Mouse (Mus musculus): ENCODE data around the gene Nop16.

Nop16 gene

DNA sequence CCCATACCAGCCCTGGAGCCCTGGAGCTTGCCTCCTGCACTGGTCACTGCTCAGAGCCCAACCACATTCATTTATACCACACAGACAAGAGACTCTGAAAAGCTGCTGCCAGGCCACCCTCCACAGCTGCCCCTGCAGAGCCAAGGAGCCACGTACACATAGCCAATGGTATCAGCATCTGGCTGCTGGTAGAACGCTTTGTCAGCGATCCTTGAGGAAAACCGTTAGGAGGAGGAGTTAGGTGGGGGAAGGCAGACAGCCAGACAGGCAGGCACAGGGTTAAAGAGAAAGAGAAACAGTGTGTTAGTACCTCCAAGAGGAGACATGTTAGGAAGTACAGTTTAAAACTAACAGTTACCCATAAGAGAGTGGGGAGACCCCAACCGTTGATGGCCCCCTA lies 7.0 kb upstream of the Nop16 start:
- DNase-seq (ENCODE audit: low read depth, low spot score): no peak

DNA sequence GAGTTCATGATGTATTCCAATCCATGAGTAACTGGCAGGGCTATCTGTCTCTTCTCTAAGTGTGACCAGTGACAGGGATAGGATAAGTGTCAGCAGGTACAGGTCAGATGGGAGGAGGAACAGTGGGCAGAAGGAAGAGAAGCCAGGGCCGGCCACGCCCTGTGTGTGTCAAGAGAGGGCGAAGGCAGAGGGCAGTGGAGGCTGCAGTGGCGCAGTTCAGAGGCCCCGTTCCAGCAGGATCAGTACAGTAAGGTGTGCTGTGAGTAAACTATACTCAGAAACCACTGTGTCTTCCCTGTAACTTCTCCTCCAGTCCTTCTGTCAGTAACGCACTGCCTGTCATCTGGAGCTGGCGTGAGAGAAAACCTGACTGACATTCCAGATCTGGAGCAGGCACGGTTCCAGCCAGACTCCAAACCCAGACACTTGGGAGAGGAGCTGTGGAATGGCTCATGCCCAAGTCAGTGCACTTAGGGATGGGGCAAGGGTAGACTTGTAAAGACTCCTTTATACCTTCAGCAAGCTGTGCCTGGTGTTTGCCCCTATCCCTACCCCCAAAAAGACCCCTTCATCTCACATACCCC lies 6.3 kb upstream of the Nop16 start:
- no peak for DNase-seq (ENCODE audit: low read depth, low spot score)

DNA sequence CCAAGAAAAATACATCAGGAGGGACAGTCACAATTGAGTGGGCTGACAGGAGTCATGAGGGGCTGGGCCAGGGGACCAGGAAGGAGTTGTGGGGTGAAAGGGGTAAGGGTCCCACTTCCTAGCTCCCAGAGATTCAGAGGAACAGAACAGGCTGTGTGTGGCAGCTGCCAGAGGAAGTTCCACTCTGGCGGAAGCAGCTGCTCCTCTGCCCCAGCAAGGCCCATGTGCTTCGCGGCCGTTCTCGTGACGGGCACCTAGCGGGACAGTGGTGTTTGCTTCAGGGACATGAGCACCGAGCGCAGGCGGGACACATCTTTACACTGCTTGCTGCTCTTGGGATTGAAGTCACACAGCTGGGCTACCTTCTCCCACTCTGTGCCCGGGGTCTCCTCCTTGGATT lies 3.7 kb upstream of the Nop16 start:
- DNase-seq (ENCODE audit: low read depth, low spot score): no peak

DNA sequence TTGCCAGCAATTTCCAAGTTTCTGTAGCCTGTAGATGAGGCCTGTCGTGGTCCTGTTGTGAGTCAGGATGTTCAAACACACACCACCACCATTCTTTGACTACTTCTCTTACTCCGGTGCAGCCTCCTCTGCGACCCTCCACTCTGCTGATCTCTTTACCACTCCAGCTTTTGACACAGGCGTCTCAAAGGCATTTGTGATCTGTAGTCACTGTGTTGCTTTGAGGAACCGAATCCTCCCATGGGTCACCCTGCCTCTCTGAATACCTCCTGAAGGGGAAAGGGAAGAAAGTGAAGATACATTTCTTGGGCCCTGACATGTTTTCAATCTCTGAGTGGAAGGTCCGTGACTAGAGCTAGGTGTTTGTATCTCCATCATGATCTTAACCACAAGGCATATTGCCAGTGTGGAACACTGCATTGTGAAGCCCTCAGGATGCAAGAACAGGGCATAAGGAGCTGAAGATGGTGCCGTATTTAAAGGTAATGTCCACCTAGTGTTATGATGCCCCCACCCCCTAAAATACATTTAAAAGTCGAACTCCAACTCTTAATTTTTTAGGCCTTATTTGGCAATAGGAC lies 2.0 kb upstream of the Nop16 start:
- DNase-seq (ENCODE audit: low read depth, low spot score): no peak

DNA sequence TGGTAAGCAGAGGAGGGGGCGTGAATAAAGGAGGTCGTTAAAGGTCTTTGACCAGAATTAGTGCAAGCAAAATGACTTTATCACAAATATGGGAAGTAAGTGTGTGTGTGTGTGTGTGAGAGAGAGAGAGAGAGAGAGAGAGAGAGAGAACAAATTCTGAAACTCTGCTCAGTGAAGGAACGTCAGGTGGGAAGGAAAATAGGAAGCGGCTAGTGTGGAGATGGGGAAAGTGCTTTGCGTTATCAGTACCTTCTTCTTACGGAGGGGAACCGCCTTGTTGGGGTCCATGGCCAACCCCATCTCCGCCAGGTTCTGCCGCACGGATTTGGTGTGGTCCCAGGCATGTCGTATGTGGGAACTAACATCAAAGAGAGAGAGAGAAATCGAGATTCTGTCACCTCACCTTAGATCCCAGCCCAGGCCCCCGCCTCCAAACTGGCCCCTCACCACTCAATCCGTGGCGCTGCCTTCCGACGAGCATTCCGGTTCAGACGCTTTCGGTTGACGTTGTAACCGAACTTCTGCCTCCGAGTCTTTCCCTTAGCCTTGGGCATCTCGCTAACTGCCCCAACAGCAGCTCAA lies 385 bp downstream of the Nop16 start:
- DNase-seq (ENCODE audit: low read depth, low spot score): no peak

DNA sequence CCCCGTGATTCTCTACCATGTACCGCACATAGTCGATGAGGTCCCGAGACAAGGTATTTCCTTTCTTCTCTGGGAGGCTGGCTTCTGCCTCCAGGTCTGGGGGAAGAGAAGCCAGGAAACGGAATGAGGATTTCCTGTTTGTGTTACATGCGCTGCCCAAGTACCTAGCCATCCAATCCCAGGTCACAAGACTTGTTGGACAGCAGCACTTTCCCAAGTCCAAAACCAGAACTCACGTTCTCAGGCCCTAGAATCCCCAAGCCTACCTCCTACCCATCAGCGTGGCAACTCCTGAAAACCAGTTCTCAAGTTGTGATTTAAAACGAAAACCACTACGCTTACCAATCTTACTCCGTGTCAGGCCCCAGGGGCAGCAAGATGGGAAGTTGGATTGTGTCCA lies 4.1 kb downstream of the Nop16 start:
- DNase-seq (ENCODE audit: low read depth, low spot score): no peak

DNA sequence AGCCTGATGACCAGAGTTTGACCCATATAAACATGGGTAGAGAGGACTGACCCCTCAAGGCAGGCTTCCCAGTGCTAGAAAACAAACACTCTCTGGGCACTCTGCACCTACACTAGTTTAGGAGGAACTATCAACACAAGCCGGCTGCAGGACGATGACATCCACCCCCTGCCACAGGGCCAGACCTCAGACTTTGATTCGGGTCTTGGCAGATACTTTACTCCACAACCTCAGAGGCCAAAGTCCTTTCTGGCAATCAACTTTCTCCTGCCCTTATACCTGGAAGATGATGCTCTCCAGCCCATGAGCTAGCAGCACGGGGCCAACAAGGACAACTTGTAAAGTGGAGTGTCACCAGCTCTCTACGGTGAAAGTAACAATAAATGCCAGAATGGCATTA lies 7.0 kb downstream of the Nop16 start:
- no peak for DNase-seq (ENCODE audit: low read depth, low spot score)

DNA sequence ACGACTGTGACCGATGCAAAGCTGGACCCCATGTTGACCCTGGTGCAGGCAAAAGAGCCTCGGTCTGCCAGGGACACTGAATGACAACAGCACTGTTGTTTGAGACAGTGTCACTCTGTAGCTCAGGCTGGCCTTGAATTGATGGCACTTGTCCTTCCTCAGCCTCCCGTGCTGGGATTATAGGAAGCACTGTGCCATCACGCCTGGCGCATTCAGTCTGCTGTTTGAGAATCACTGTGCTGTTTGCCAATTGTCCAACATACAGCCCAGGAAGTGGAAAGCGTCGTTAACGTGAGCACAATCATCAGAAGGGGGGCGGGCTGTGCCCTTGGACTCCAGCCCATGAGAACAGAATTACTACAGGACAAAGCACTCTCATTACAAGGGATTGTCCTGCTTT lies 7.8 kb downstream of the Nop16 start:
- no peak for DNase-seq (ENCODE audit: low read depth, low spot score)

DNA sequence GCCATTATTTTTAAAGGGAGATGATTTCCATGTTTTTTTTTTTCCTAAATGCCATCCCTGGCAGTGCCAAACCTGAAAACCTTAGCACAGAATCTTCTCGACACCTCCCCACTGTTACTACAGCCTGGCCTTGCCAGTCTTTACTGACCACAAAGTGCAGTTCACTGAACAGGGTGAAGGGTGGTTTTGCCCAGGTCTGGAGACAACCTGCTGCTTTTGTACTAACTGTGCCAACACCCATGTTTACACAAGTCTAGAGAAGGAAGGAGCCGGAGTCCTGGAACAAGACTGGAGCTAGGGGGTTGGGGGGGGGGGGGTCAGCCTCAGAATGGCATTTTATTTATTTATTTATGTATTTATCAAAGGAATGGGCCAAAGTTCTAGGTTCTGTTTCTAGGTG lies 8.5 kb downstream of the Nop16 start:
- DNase-seq (ENCODE audit: low read depth, low spot score): no peak

DNA sequence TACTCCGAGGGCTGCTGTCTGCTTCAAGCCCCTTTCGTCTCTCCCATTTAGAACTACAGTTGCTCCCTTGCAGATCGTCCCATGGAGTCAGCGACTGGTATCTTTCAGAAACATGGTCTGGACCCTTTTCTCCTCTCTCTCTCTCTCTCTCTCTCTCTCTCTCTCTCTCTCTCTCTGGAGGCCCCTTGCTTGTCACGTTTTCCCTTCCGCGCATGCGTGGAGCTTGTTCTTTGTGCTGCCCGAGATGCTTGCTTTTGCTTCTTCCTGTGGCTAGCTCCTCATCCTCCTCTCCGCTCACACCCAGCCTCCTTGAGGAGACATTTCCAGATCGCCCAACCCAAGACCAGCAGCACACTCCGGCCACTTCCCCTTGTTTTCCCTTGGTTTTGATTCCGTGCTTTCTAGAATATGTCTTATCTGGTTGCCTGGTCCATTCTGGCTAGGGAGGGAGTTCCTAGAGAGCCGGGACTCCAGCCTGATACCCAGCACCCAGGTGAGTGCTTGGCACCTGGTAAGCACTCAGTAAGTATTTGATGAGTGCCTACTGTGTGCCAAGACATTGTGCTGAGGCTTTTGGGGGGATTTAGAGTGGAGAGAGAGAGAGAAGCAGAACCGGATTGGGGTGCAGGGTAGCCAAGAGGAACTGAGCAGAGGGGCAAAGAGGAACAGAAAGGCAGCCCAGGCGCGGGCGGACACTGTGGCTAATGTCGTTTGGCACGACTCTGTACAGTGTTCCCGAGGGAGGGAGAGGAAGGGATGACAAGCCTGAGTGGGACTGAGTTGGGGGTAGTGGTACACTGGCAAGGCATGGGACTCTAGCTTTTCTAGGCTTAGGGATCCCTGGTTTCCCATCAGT lies 12.0 kb downstream of the Nop16 start:
- no peak for DNase-seq (ENCODE audit: low read depth, low spot score)

DNA sequence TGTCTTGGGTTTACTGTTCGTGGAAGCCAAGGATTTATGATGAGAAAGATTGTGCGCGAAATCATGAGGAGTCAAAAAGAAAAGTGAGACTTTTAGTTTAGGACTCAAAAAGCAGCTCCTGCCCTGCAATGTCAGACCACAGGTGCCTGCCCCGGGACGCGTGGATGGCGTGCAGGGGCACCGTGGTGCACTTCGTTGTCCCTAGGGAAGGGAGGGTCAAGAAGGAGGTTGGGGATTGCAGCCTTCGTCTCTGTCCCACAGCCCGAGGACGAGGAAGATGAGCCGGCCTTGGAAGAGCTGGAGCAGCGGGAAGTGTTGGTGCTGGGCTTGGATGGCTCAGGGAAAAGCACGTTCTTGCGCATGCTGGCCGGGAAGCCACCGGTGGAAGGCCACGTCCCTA lies 14.4 kb downstream of the Nop16 start:
- no peak for DNase-seq (ENCODE audit: low read depth, low spot score)

DNA sequence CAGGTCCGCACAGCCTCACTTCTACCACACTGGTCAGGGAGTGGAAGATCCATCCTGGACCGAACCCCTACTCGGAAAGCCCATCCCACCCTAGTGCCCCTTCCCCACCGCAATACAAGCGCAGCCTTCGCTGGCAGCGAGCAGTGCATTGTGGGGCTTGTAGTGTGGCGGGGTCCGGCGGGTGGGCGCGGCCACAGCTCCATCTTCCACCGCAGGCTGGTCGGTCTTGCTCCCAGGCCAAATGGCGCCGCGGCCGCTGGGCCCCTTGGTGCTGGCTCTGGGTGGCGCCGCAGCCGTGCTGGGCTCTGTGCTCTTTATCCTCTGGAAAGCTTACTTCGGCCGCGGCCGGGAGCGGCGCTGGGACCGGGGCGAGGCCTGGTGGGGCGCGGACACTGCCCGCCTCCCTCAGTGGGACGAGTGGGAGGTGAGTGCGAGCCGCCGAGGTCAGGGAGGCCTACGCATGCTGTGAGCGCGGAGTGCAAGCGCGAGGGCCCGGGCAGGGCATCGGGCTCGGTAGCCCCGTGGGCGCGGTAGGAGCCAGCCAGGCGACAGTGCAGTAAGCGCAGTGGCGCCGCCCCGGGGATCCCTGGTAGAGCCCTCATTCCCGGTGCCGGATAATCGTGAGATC lies 14.9 kb downstream of the Nop16 start, which contains the start of gene Arl10:
Gene Arl10, plus strand, starts transcription at position 162 of the 628 bp plus-strand sequence.
- DNase-seq (ENCODE audit: low read depth, low spot score): no peak

DNA sequence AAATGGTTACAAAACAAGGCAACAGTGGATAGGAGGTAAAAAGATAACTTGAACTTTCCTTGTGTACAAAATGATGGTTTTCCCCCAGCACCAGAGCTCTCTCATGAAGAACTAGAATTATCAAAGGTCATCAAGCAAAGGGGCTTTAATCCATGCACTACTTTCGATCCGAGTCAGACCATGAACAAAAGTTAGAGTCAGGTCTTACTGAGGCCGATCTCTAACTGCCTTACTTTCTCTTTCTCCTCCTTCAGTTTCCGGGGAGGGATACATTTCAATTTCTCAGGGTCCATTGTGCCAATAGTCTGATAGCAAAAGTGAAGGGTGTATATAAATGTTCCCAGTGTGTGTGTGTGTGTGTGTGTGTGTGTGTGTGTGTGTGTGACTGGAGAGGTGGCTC lies 17.3 kb downstream of the Nop16 start:
- no peak for DNase-seq (ENCODE audit: low read depth, low spot score)

DNA sequence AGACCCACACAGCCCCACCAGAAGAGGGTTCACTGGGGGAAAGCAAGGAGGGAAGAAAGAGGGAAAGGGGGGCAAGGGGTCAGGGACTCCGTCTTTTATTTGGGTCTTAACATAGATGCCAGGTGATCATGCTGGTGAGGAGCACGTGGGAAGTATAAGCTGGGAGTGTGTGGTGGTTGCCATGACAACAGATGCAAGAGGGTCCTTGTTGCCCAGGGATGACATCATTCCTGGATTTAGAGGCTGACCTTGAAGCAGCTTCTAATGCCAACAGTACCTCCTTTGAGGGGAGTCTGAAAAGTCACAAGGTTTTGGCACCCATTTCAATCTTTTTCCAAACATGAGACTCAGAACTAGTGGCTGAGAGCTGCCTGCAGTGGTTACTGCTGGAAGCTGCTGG lies 18.3 kb downstream of the Nop16 start:
- no peak for DNase-seq (ENCODE audit: low read depth, low spot score)

DNA sequence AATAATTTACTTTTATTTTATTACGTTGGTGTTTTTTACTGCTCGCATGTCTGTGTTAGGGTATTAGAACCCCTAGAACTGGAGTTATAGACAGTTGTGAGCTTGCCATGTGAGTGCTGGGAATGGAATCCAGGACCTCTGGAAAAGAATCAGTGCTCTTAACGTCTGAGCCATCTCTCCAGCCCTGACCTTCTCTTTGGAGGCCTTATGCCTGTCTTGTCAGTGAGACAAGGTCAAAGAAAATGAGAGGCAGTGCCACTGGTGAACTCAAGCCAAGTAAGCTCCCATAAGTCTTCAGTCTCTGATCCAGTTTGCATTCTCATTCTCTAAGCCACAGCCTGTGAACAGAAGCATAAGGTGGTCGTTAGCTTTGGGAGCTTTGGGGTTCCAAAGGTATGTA lies 19.2 kb downstream of the Nop16 start:
- no peak for DNase-seq (ENCODE audit: low read depth, low spot score)

DNA sequence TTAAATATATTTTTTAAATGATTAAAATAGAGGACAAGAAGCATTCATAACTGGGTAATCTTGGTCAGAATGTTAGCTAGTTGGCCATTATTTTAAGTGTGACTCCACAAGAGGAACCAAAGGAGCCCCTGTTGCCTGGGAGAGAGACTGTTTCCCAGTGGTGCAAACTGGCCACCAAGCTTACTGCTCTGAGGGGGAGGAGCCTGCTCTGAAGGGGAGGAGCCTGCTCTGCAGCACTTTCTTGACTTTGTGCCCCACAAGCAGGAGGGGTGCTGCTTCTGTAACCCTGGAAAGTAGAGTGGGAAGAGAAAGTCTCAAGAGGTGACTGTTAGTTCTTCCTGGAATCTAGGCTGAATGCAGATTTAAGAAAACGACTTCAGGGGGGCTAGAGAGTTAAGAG lies 20.6 kb downstream of the Nop16 start:
- DNase-seq (ENCODE audit: low read depth, low spot score): no peak

DNA sequence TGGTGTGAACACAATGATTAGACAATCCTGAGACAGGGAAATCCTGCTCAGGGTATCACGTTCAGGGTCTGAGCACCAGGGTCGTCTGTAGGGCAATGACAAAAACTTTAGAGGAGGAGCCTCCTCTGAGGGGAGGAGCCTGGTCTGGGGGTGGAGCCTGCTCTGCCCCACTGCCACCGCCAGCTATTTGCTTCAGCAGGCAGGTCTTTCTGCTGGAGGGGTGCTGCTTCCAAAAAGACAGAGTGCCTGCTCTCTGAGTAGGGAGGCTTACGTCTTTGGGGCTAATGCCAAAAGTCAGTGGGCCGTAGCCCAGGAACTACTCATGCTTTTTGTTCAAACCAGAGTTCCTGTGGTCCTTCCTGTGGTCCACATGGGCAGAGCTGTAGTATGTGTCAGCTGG lies 21.5 kb downstream of the Nop16 start:
- DNase-seq (ENCODE audit: low read depth, low spot score): no peak

DNA sequence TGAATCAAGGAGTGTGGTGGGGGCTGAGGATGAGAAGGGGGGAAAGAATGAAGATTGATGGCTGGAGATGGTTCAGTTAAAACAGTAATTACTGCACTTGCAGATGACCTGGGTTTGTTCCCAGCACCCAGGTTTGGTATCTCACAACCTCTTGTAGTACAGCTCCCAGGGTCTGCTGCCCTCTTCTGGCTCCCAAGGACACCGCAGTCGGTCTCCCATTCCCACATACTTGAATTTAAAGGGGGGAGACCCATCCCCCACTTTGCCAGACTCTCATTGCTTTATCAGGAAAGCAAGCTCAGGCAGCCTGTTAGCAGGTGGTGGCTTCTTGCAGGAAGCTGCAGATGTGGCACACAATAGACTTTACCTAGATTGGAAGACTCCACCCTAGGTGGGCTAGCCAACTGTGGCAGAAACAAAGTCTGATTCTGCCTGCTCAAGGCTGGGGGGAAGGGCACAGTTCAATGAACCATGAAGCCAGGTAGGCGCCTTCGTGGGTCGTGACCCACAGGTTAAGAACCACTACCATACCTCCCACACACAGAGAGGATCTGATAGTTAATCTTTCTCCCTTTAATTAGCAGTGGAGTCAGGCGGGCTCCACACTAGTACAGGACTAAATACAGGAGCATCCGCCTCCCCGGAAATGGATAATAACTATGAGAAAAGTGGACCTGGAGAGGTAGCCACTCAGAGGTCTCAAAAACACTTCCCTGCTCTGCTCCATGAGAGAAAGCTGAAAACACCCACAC lies 24.1 kb downstream of the Nop16 start:
- DNase-seq (ENCODE audit: low read depth, low spot score): no peak

DNA sequence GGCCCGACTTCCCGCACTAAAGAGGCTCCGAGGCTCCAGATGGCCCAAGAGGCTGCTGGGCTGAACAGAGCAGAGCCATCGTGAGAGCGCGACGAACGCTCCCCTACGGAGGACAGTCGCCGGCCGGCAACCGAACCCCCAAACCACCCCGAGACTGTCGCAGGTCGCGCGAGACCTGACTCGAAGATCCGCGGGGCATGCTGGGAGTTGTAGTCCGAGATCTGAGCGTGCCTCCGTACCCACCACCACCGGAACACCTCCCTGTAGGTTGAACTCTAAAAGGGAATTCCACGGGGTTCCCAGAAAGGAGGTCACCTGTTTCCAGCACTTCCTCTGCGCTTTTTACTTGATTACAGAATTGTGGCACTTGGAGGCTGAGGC lies 24.7 kb downstream of the Nop16 start, which contains the start of gene 4833439L19Rik:
Gene 4833439L19Rik, minus strand, starts transcription at position 235 of the 381 bp plus-strand sequence.
- DNase-seq (ENCODE audit: low read depth, low spot score): peak; percentile 95

DNA sequence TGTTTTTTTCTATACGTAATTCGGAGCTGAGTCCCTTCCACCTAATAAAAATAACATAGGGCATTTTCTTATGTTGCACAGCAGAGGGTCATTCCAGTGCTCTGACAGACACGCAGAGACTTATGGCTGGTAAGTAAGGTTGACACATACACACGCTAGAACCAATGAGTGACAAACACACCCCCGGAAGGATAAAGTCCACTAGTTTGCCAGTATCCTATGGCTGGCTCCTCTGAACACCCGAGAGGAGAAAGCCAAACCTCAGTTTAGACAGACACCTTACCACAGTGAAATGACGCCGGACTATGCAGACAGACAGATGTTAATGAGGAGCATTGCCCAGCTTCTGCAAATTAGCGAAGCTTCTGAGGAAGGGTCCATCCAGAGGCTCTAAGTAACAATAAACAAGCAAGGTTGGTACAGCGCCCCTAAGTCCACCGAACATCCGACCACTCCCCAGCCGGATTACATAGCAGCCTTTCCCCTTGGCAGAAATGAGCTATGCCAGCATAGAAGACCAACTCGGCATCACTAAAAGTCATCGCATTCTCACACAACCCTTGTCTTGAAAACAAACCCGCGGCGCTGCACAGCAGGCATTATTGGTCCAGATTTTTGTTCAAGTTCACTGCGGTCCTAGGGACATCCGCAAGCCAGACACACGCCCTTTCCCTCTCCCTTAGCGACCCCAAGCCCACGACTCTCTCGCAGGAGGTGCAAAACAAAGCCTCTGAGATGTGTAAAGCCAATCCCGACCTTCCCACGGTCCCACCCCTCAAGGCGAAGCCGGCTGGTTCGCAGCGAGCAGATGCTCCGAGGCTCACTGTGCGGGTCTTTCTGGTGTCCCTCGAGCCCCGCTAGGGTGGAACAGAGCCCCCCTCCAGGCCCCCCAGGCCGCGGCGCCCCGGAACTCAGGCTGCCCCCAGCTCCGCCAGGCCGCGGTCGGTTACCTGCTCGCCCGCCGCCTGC lies 25.4 kb downstream of the Nop16 start:
- DNase-seq (ENCODE audit: low read depth, low spot score): no peak
